Mouse (Mus musculus) embryo, embryonic 10 days (tissue): ENCODE measurements at regions not wholly inside any gene's neighbourhood (a gene's known extent, or its start where the extent isn't known, plus 50 kb on each side); places are given as distances from the start of the nearest gene placed in this dataset.
"Not testable (repeated sequence)": the region's sequence is repeated elsewhere in the genome, so short reads cannot be mapped to it uniquely, and the experiment has no call there.

ENCODE experiments used
- DNase-seq: peaks from one replicate; pipeline ENCODE4 v3.0.0-alpha.2; 2015; ENCODE audit warnings: low spot score

DNA sequence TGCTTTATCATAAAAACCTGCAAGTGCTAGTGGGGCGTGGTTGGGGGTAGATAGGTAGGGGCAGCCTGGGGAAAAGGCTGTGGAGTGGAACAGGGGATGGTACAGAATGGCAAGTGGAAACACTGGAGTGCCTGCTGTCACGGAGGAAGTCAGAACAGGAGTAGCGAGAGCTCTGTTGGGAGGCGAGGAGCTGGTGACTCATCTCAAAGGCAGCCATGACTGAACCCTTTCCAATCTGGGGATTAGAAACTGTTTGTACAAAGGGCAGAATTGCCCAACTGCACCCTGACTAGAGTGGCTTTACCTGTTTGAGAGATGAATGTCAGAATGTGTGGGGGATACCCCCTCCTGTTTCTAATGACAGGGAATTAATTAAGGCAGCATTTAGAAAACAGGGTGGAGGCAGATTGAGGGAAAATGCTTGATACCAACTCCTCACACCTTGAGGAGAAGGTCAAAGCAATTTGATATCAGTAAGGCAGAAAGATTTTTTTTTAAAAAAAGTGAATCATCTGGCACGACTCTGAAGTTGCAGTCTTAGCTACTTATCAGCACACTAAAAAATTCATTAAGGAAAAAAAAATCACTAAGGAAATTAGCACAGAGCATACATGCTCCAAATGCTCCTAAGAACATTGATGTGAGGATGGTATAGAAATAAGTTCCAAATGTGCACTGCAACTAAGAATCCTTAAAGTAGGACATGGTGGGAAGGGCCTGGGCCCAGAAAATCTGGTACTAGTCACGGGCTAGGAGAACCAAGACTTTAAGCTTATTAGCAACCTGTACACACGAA is 54.7 kb upstream of the Usp25 start:
- no peak for DNase-seq

DNA sequence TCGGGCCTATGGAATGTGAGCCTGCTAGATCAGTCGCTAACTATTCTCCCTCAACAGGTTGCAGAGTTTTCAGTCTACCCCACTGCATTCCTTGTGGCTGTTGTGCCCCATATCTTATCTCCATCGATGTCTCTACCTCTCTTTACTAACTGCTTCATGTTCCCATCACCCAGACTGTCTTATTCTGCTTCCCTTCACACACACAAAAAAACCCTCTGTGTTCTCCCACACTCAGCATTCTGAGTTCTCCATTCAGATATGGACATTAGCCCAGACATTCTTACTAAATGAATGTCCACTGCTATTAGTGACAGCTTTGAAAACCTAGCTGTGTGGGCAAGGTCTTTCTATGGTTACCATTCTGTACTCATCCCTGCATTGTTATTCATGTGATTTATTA is 56.0 kb upstream of the Usp25 start:
- DNase-seq: no peak

GRCm38 (mm10) chr16:76957090-76957489 is 56.4 kb upstream of the Usp25 start:
- DNase-seq: no peak

GRCm38 (mm10) chr16:76950836-76951486 is 62.5 kb upstream of the Usp25 start:
- DNase-seq: no peak

- DNase-seq: no peak
Measured at GRCm38 (mm10) chr16:76947011-76947410, 66.5 kb upstream of the Usp25 start.

DNA sequence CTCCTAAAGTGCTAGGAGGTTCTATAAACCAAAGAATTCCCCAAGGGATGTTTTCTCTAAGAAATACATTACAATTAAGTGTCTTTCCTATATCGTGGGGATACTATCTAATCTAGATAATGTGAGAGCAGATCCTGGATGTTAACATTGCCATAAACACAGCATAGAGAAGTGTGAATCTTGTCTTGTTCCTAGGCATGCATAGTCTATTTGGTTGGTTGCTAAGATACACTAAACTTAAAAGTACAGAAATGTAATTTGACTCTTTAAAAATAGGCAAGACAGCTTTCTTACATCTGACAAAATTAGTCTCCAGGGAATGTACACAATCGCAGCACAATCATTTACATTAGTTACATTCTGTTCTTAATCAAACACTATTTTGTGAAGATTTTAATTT is 75.4 kb upstream of the Usp25 start:
- DNase-seq: no peak

DNA sequence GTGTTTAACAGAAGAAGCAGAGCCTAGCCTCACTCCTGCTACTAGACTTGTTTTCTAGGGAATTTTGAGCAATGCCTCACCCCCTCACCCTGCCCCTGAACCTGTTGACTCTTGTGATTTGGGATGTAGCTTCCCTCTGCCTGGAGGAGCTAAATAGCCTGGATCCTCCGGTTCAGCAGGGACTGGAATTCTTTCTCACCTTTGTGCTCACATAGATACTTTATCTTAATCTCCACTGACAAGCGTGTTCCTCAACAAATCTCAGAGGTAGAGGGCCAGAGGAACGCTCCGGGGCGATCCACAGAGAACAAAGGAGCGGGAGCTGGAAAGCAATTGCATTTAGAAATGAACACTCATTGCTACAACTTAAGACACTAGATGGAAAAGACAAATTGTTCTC is 85.6 kb upstream of the Usp25 start:
- DNase-seq: no peak

- not testable (repeated sequence) for DNase-seq
Measured at GRCm38 (mm10) chr16:76920137-76920536, 93.4 kb upstream of the Usp25 start.

- DNase-seq: no peak
Measured at GRCm38 (mm10) chr16:76918598-76918997, 94.9 kb upstream of the Usp25 start.

GRCm38 (mm10) chr16:76914311-76914710 is 99.2 kb upstream of the Usp25 start:
- DNase-seq: no peak

- DNase-seq: no peak
Measured at GRCm38 (mm10) chr16:76905205-76905996, 108.1 kb upstream of the Usp25 start.

DNA sequence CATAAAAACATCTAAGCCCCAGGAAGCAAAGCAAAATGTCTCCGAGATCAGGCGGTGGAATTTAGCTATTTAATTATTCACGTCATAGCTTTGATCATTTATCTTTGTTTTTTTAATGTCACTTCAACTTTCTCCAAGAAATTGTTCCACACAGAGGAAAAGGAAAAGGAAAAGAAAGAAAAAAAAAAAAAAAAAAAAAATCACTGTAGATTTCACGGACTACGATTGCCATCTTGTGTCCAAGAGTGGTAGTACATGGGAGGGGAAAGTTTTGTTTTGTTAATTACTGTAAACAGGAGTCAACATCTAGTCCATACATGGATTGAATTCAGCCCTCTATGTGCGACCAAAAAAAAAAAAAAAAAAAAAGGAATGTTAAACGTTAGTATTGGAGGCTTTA is 114.4 kb upstream of the Usp25 start:
- DNase-seq: peak; percentile 44

DNA sequence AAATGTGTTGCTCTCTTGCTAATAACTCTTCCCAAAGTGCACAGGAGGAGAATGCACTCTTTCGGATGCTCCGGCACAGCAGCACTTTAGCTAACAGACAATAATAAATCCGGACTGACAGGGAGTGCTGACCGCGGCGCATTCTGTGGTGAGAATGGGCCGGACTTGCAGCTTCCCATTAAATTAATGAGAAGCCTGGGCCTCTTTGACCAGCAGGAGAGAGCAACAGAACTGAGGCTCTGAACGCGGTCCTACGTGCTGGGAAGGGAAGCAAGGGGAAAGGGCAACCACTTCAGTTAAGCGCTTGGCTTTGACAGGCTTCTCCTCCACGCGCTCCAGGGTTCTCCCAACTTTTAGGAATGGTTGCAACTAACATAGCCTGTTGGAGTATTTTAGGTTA is 117.2 kb upstream of the Usp25 start:
- DNase-seq: peak; percentile 75

- no peak for DNase-seq
Measured at GRCm38 (mm10) chr16:76895781-76896180, 117.7 kb upstream of the Usp25 start.

DNA sequence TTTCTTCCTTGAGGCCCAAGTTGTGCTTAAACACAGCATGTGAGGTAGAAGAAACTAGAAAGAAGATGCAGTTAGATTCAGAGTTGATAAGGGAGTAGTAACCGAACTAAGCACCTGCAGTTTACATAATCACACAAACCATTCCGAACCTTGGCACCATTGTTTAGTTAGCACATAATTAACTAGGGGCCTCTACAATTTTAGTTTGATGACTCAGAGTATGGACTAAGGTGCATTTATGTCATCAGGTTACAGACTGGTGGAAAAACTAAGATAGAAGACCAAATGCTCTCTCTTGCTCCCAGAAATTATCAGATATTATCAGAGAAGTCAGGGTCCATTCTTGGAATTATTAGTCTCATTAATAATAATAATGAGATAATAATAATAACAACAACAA is 134.9 kb upstream of the Usp25 start:
- DNase-seq: no peak

DNA sequence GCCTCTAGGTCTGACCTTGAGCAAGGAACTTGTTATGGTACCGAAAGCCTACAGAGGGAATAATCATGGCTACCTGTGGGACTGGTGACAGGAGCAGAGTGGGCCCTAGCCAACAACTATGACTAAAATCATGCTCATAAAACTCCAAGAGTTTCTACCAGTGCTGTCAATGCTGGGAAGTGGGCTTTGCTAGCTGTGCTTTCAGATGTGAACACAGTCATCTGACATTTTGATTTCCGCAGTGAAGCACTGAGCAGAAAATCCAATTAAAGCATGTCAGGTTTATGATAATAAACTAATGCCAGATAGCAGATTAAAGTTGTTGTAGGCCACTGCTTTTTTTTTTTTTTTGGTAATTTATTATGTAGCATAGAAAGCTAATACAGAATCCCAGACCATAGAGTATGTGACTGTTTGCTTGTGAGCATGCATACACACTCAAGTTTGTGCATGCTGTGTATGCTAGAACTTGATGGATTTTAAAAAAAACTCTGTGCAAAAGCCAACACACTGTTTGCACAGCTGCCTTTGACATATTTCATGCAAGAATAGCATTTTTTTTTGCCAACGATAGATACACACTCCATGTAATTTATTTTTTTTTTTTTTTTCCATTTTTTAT is 138.0 kb upstream of the Usp25 start:
- DNase-seq: no peak

DNA sequence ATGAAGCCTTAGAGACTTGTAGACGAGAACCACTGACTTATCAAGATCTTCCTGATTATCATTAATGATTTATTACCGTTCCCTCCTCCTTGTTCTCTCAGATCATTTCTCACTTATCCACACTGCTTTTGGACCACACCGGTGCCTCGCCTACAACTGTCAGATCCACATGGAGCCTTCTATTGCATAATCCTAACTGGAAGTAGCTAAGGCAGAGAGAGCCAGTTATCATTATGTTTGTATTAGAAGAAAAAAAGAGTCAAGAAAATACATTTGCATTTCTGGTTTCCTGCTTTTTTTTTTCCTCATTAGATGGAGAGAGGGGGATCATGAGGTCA is 147.1 kb upstream of the Usp25 start:
- no peak for DNase-seq

DNA sequence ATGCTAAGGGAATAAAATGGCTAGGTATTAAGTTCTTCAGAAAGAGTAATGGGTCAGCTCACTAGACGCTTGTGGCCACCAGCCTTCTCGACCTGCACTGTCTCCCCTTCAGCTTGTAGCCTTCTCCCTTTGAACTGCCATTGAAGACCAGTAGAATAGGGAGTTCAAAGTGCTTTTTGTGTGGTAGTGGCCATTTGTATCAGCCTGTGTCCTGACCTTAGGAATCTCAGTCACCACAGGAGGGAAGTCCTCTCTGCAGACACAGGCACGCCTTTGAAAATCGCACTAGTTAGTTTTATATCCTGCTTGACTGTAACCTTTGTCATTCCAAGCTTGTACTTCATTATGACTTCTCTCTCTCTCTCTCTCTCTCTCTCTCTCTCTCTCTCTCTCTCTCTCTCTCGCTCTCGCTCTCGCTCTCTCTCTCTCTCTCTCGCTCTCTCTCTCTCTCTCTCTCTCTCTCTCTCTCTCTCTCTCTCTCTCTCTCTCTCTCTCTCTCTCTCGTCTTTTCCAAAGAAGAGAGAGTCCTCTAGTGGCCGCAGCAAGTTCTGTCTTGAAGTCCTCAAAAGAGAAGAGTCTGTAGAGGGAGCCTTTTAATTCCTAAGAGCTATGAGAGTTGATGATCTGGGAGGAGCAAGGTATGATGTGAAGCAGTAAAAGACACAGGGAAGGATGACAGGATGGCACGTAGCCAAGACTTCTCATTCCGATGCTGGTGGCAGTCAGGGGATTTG is 147.6 kb upstream of the Usp25 start:
- DNase-seq: peak; percentile 56

DNA sequence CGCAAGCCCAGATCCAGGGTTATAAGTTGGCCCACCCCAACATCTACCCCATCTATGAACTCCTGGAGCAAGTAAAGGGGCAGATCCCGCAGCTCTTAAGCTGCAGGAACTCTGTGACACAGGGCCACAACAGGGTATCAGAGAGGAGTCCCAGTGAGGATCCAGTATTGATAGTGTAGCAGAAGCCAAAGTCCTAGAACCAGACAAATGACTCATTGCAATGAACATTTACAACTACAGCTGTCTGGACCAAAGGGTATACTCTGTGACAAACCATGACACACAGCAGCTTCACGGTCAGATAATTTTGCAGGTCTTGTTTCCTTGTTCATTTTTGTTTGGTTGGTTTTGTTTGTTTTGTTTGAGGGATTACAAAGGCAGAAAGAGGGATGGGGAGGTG is 149.1 kb upstream of the Usp25 start:
- no peak for DNase-seq

DNA sequence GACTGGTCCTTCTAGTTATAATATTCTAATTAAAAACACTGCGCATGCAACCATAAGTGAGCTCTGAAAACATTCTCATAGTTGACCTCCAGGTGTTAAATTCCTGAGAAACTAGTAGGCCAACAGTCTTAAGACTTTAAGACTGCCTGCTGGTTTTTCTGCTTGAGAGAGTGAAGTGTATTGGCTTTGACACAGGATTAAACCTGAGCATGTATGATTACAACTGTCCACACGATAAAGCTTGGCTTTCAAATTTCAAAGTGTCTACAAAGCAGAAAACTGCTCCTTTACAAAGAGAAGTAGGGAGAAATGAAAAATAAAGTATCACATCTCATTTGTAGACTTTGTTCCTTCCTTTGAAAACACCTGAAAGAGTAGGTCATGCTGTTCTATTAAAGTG is 157.7 kb upstream of the Usp25 start:
- DNase-seq: no peak

- DNase-seq: no peak
Measured at GRCm38 (mm10) chr16:76851396-76851795, 162.1 kb upstream of the Usp25 start.

DNA sequence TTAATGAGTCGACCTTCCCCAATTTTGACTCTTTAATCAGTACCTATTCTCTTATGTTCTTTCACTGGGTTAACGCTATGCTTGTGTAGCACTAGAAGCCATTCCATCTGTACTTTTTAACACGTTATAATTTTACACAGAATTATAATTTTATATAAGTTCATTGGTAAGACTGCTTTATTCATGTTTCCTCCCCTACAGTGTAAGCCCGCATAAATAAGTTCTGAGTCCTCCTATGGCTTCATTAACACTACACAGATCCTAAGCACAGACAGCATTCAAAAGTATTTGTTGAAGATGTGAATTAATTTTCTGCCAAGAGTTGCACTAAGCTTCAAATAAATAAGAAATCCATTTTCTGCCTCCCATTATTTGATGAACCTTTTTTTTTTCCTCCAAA is 176.1 kb upstream of the Usp25 start:
- DNase-seq: no peak
